Mouse (Mus musculus): ENCODE data around the gene Iqca. TPM values are rescaled to one million over a fixed set of nuclear protein-coding genes. Genes with fewer than 3 reads are reported as not detected.

Iqca gene
- polyA plus RNA-seq, 1 experiment from 2014 or later, result 0.31 TPM

- Histone ChIP-seq H3K27me3 (ENCODE audit: control insufficient read depth, insufficient read depth, low read length) (no peaks in the 10 kb centered on the region), H3K4me2 (replicated peaks; ENCODE audit: low read depth, low read length) (no peak overlapping the region), H3K36me3 (ENCODE audit: control insufficient read depth, insufficient read depth, low read length) (no peaks in the 10 kb centered on the region), H3K4me1 (ENCODE audit: control insufficient read depth, insufficient read depth, low read length) (no peaks in the 10 kb centered on the region), H3K9me3 (ENCODE audit: control insufficient read depth, low read length) (no peaks in the 10 kb centered on the region), H3K4me3 (ENCODE audit: low read length) (no peak overlapping the region), H3K9ac (ENCODE audit: low read depth, low read length) (no peak overlapping the region), H3K27ac (ENCODE audit: low read depth, low read length) (no peak overlapping the region)
- peak; percentile 68; the same call in 1 of the 2 replicates for ATAC-seq (ENCODE audit: low FRiP score, low TSS enrichment)
- 70% methylated on average over 10 of the region's 10 CpGs for WGBS
Measured at GRCm38 (mm10) chr1:90092816-90093493, 60.2 kb downstream of the Iqca start.

GRCm38 (mm10) chr1:90088192-90088990, 64.8 kb downstream of the Iqca start:
- H3K27me3 ChIP-seq (ENCODE audit: control insufficient read depth, insufficient read depth, low read length), result no peaks in the 10 kb centered on the region
- no peak overlapping the region for H3K4me2 ChIP-seq (replicated peaks; ENCODE audit: low read depth, low read length)
- no peak overlapping the region for H3K4me3 ChIP-seq (ENCODE audit: low read length)
- H3K27ac ChIP-seq (ENCODE audit: low read depth, low read length), result no peak overlapping the region
- no peak for ATAC-seq (ENCODE audit: low FRiP score, low TSS enrichment)
- no peaks in the 10 kb centered on the region for H3K9me3 ChIP-seq (ENCODE audit: control insufficient read depth, low read length)
- 91% methylated on average over 6 of the region's 6 CpGs for WGBS
- H3K9ac ChIP-seq (ENCODE audit: low read depth, low read length), result no peak overlapping the region
- no peaks in the 10 kb centered on the region for H3K4me1 ChIP-seq (ENCODE audit: control insufficient read depth, insufficient read depth, low read length)
- H3K36me3 ChIP-seq (ENCODE audit: control insufficient read depth, insufficient read depth, low read length), result no peaks in the 10 kb centered on the region

- H3K27ac ChIP-seq (ENCODE audit: low read depth, low read length), result no peak overlapping the region
- no peak overlapping the region for H3K4me2 ChIP-seq (replicated peaks; ENCODE audit: low read depth, low read length)
- no peaks in the 10 kb centered on the region for H3K4me1 ChIP-seq (ENCODE audit: control insufficient read depth, insufficient read depth, low read length)
- H3K9ac ChIP-seq (ENCODE audit: low read depth, low read length), result no peak overlapping the region
- H3K4me3 ChIP-seq (ENCODE audit: low read length), result no peak overlapping the region
- no peaks in the 10 kb centered on the region for H3K9me3 ChIP-seq (ENCODE audit: control insufficient read depth, low read length)
- no peaks in the 10 kb centered on the region for H3K36me3 ChIP-seq (ENCODE audit: control insufficient read depth, insufficient read depth, low read length)
- 84% methylated on average over 10 of the region's 10 CpGs for WGBS
- H3K27me3 ChIP-seq (ENCODE audit: control insufficient read depth, insufficient read depth, low read length), result no peaks in the 10 kb centered on the region
- ATAC-seq (ENCODE audit: low FRiP score, low TSS enrichment), result no peak
Measured at GRCm38 (mm10) chr1:90086461-90086860, 66.7 kb downstream of the Iqca start.

GRCm38 (mm10) chr1:90085526-90086157, 67.6 kb downstream of the Iqca start:
- no peak overlapping the region for H3K4me3 ChIP-seq (ENCODE audit: low read length)
- no peaks in the 10 kb centered on the region for H3K36me3 ChIP-seq (ENCODE audit: control insufficient read depth, insufficient read depth, low read length)
- no peaks in the 10 kb centered on the region for H3K4me1 ChIP-seq (ENCODE audit: control insufficient read depth, insufficient read depth, low read length)
- no peaks in the 10 kb centered on the region for H3K9me3 ChIP-seq (ENCODE audit: control insufficient read depth, low read length)
- no peaks in the 10 kb centered on the region for H3K27me3 ChIP-seq (ENCODE audit: control insufficient read depth, insufficient read depth, low read length)
- ATAC-seq (ENCODE audit: low FRiP score, low TSS enrichment), result no peak
- 64% methylated on average over 6 of the region's 6 CpGs for WGBS
- no peak overlapping the region for H3K9ac ChIP-seq (ENCODE audit: low read depth, low read length)
- H3K4me2 ChIP-seq (replicated peaks; ENCODE audit: low read depth, low read length), result no peak overlapping the region
- H3K27ac ChIP-seq (ENCODE audit: low read depth, low read length), result no peak overlapping the region

GRCm38 (mm10) chr1:90076291-90076690, 76.9 kb downstream of the Iqca start:
- Histone ChIP-seq H3K27ac (ENCODE audit: low read depth, low read length) (no peak overlapping the region), H3K36me3 (ENCODE audit: control insufficient read depth, insufficient read depth, low read length) (no peaks in the 10 kb centered on the region), H3K9me3 (ENCODE audit: control insufficient read depth, low read length) (no peaks in the 10 kb centered on the region), H3K27me3 (ENCODE audit: control insufficient read depth, insufficient read depth, low read length) (peaks cover 4% of the 10 kb centered on the region; the same call in 1 of the 2 replicates), H3K4me1 (ENCODE audit: control insufficient read depth, insufficient read depth, low read length) (no peaks in the 10 kb centered on the region), H3K4me2 (replicated peaks; ENCODE audit: low read depth, low read length) (no peak overlapping the region), H3K9ac (ENCODE audit: low read depth, low read length) (no peak overlapping the region), H3K4me3 (ENCODE audit: low read length) (no peak overlapping the region)
- no peak for ATAC-seq (ENCODE audit: low FRiP score, low TSS enrichment)
- WGBS, result 71% methylated on average over 2 of the region's 2 CpGs

GRCm38 (mm10) chr1:90074779-90075178, 78.4 kb downstream of the Iqca start:
- no peak for ATAC-seq (ENCODE audit: low FRiP score, low TSS enrichment)
- WGBS, result 77% methylated on average over 5 of the region's 5 CpGs
- no peak overlapping the region for H3K4me2 ChIP-seq (replicated peaks; ENCODE audit: low read depth, low read length)

GRCm38 (mm10) chr1:90071812-90072580, 81.2 kb downstream of the Iqca start:
- 78% methylated on average over 13 of the region's 13 CpGs for WGBS
- Histone ChIP-seq H3K36me3 (ENCODE audit: control insufficient read depth, insufficient read depth, low read length) (no peaks in the 10 kb centered on the region), H3K9me3 (ENCODE audit: control insufficient read depth, low read length) (no peaks in the 10 kb centered on the region), H3K9ac (ENCODE audit: low read depth, low read length) (no peak overlapping the region), H3K4me3 (ENCODE audit: low read length) (no peak overlapping the region), H3K4me1 (ENCODE audit: control insufficient read depth, insufficient read depth, low read length) (no peaks in the 10 kb centered on the region), H3K27me3 (ENCODE audit: control insufficient read depth, insufficient read depth, low read length) (no peaks in the 10 kb centered on the region), H3K27ac (ENCODE audit: low read depth, low read length) (no peak overlapping the region), H3K4me2 (replicated peaks; ENCODE audit: low read depth, low read length) (no peak overlapping the region)
- no peak for ATAC-seq (ENCODE audit: low FRiP score, low TSS enrichment)

More at GRCm38 (mm10) chr1:90074779-90075178, 78.4 kb downstream of the Iqca start:
- H3K9me3 ChIP-seq (ENCODE audit: control insufficient read depth, low read length), result no peaks in the 10 kb centered on the region
- no peak overlapping the region for H3K27ac ChIP-seq (ENCODE audit: low read depth, low read length)
- H3K27me3 ChIP-seq (ENCODE audit: control insufficient read depth, insufficient read depth, low read length), result peaks cover 4% of the 10 kb centered on the region; the same call in 1 of the 2 replicates
- H3K4me1 ChIP-seq (ENCODE audit: control insufficient read depth, insufficient read depth, low read length), result no peaks in the 10 kb centered on the region
- H3K36me3 ChIP-seq (ENCODE audit: control insufficient read depth, insufficient read depth, low read length), result no peaks in the 10 kb centered on the region
- no peak overlapping the region for H3K9ac ChIP-seq (ENCODE audit: low read depth, low read length)
- H3K4me3 ChIP-seq (ENCODE audit: low read length), result no peak overlapping the region

- Histone ChIP-seq H3K36me3 (ENCODE audit: control insufficient read depth, insufficient read depth, low read length) (no peaks in the 10 kb centered on the region), H3K9me3 (ENCODE audit: control insufficient read depth, low read length) (no peaks in the 10 kb centered on the region), H3K4me3 (ENCODE audit: low read length) (no peak overlapping the region), H3K4me1 (ENCODE audit: control insufficient read depth, insufficient read depth, low read length) (0 out of 2 replicates have a peak, but pooled peaks cover 3% of the 10 kb centered on the region), H3K4me2 (replicated peaks; ENCODE audit: low read depth, low read length) (no peak overlapping the region), H3K9ac (ENCODE audit: low read depth, low read length) (no peak overlapping the region), H3K27ac (ENCODE audit: low read depth, low read length) (no peak overlapping the region), H3K27me3 (ENCODE audit: control insufficient read depth, insufficient read depth, low read length) (peaks cover 7% of the 10 kb centered on the region; the same call in 1 of the 2 replicates)
- ATAC-seq (ENCODE audit: low FRiP score, low TSS enrichment), result 0 out of 2 replicates have a peak, but pooled peaks have one; percentile 38
- 17% methylated on average over 7 of the region's 7 CpGs for WGBS
Measured at GRCm38 (mm10) chr1:90060599-90060998, 92.6 kb downstream of the Iqca start.

All from kidney, embryonic 14.5 days (tissue).